8 mouse cellular contexts compared by ENCODE assay signal in genomic region chr4:34886490-34887111, GRCm38 (mm10). TPM values are rescaled to one million over a fixed set of nuclear protein-coding genes. Genes with fewer than 3 reads are reported as not detected.
DNase-seq lines count a peak whose midpoint lies in the region; ATAC-seq and TF ChIP-seq lines count a peak whose summit lies in the region.

No protein-coding gene starts in this region.

- H3K9me3 ChIP-seq in G1E (replicated peaks): no peaks in the 10 kb centered on the region
- no peaks in the 10 kb centered on the region for H3K9me3 ChIP-seq in forebrain, embryonic 16.5 days (ENCODE audit: control insufficient read depth, low read length)
- H3K9me3 ChIP-seq in lung, embryonic 14.5 days (ENCODE audit: low read depth, low read length): no peaks in the 10 kb centered on the region

- peak; percentile 69 for ATAC-seq in G1E (ENCODE audit: extremely low read depth, insufficient number of reproducible peaks, low FRiP score, poor library complexity, severe bottlenecking)
- peak; percentile 70 for ATAC-seq in forebrain, embryonic 16.5 days
- peak; percentile 80 for ATAC-seq in lung, embryonic 14.5 days (ENCODE audit: insufficient read depth)
- peak; percentile 79 for ATAC-seq in neutrophil, adult 5-6 weeks (ENCODE audit: extremely low read depth, insufficient number of reproducible peaks, low FRiP score, poor library complexity, severe bottlenecking)

- H3K4me1 ChIP-seq in G1E (ENCODE audit: insufficient read depth, low read depth, low read length): peaks cover 66% of the 10 kb centered on the region
- peaks cover 17% of the 10 kb centered on the region for H3K4me1 ChIP-seq in forebrain, embryonic 16.5 days (replicated peaks; ENCODE audit: control insufficient read depth, insufficient read depth, low read length)
- H3K4me1 ChIP-seq in lung, embryonic 14.5 days (ENCODE audit: insufficient read depth): peaks cover 6% of the 10 kb centered on the region; the same call in 1 of the 2 replicates

- H3K4me2 ChIP-seq in forebrain, embryonic 16.5 days (ENCODE audit: low read length): peak overlapping the region; percentile 72
- H3K4me2 ChIP-seq in lung, embryonic 14.5 days: peak overlapping the region; percentile 79

- intact Hi-C loops in heart, postnatal 36 days (cut with DNase I): loop anchor here (5.0 to 10.0 kb wide), 2 partner anchors 272 to 334 kb away; partner anchors contain the start of genes Akirin2, Orc3 and Rars2

- H3K36me3 ChIP-seq in G1E (replicated peaks): no peaks in the 10 kb centered on the region
- H3K36me3 ChIP-seq in forebrain, embryonic 16.5 days (ENCODE audit: control insufficient read depth, insufficient read depth): no peaks in the 10 kb centered on the region
- no peaks in the 10 kb centered on the region for H3K36me3 ChIP-seq in lung, embryonic 14.5 days (ENCODE audit: insufficient read depth)

- H3K27me3 ChIP-seq in G1E (ENCODE audit: insufficient read depth, low read length): no peaks in the 10 kb centered on the region
- H3K27me3 ChIP-seq in forebrain, embryonic 16.5 days (replicated peaks; ENCODE audit: control insufficient read depth, insufficient read depth, low read length): peaks cover 14% of the 10 kb centered on the region; the same call in 1 of the 2 replicates
- H3K27me3 ChIP-seq in lung, embryonic 14.5 days (ENCODE audit: insufficient read depth, low read length): peaks cover 17% of the 10 kb centered on the region; the same call in 1 of the 2 replicates

- H3K9ac ChIP-seq in forebrain, embryonic 16.5 days (replicated peaks; ENCODE audit: low read depth, low read length): peak overlapping the region; percentile 79
- H3K9ac ChIP-seq in lung, embryonic 14.5 days: peak overlapping the region; percentile 82

- TF ChIP-seq CTCF in G1E (IDR thresholded peaks at IDR 0.05; ENCODE audit: low read depth, low read length): no peak
- TF ChIP-seq CTCF in lung, embryonic 14.5 days (IDR thresholded peaks at IDR 0.05; ENCODE audit: low read depth): no peak

- peak; percentile 78 for DNase-seq in G1E (ENCODE audit: low spot score)
- peak; percentile 68 to 76 for DNase-seq in cerebellum, adult 18-20 months
- peak; percentile 78 to 86 for DNase-seq in heart, postnatal 36 days
- peak; percentile 64 to 68 for DNase-seq in layer of hippocampus, adult 8-10 months (ENCODE audit: low spot score in 2 of 2)
- peak; percentile 92 for DNase-seq in lung, embryonic 14.5 days
- DNase-seq in testis, postnatal 14 days (ENCODE audit: low spot score): peak; percentile 86

- WGBS in forebrain, embryonic 16.5 days: under 1% methylated on average over 48 of the region's 48 CpGs
- WGBS in lung, embryonic 14.5 days: 0% methylated on average over 48 of the region's 48 CpGs

- H3K4me3 ChIP-seq in G1E (ENCODE audit: low read depth, low read length): peak overlapping the region; percentile 84
- peak overlapping the region; percentile 61 for H3K4me3 ChIP-seq in forebrain, embryonic 16.5 days (replicated peaks; ENCODE audit: low read length)
- H3K4me3 ChIP-seq in lung, embryonic 14.5 days (ENCODE audit: low read depth, low read length): peak overlapping the region; percentile 70

- peak overlapping the region; percentile 90 for H3K27ac ChIP-seq in forebrain, embryonic 16.5 days (ENCODE audit: low read length)
- peak overlapping the region; percentile 91 for H3K27ac ChIP-seq in lung, embryonic 14.5 days (ENCODE audit: low read depth)

RNA-seq across cellular contexts. Expression of gene Zfp292, which starts 3.8 kb away (rescaled TPM):
- 101 and 102 TPM in 2 replicates for total RNA-seq in G1E (2014; fragmentation: Nextera tagmentation)
- total RNA-seq in G1E (2017): 61.6 and 77.5 TPM in 2 replicates
- polyA plus RNA-seq in G1E (2012): 1.4 and 1.8 TPM in 2 replicates
- 36.6 and 41.5 TPM in 2 replicates for polyA plus RNA-seq in forebrain, embryonic 16.5 days (2015; fragmentation: Nextera tagmentation; extraction: Ambion mirVana)
- total RNA-seq in heart, postnatal 36 days (2021): 10 to 100 TPM; 15.6 to 15.7 TPM
- total RNA-seq in layer of hippocampus, adult 8-10 months (2022): 10 to 100 TPM; 25.4 to 29.6 (median 28.5) TPM
- polyA plus RNA-seq in lung, embryonic 14.5 days (2014; fragmentation: Nextera tagmentation; extraction: Ambion mirVana): 24.5 and 24.7 TPM in 2 replicates
- total RNA-seq in neutrophil, adult 5-6 weeks (2017): 82.0 and 94.6 TPM in 2 replicates

RNA-seq across cellular contexts. Expression of gene Cga, which starts 7.0 kb away (rescaled TPM):
- total RNA-seq in G1E (2014; fragmentation: Nextera tagmentation) (not detected in 2 replicates), G1E (2017) (not detected in 2 replicates)
- not detected in 2 replicates for polyA plus RNA-seq in G1E (2012)
- not detected in 2 replicates for polyA plus RNA-seq in forebrain, embryonic 16.5 days (2015; fragmentation: Nextera tagmentation; extraction: Ambion mirVana)
- total RNA-seq in heart, postnatal 36 days (2021): not detected
- not detected for total RNA-seq in layer of hippocampus, adult 8-10 months (2022)
- not detected in 2 replicates for polyA plus RNA-seq in lung, embryonic 14.5 days (2014; fragmentation: Nextera tagmentation; extraction: Ambion mirVana)
- not detected in 2 replicates for total RNA-seq in neutrophil, adult 5-6 weeks (2017)

Comparison
In these comparisons a context has a peak if more than half of its experiments do, and no peak if none do; other contexts are left out.
1. Peak in every context shown above with its lines: DNase-seq, ATAC-seq, H3K4me3 ChIP-seq and H3K27ac ChIP-seq.